Mouse (Mus musculus) lung, embryonic 14.5 days (tissue): ENCODE data around the gene Inip. TPM values are rescaled to one million over a fixed set of nuclear protein-coding genes. Genes with fewer than 3 reads are reported as not detected.

Experiments used
- ATAC-seq: fragments of 200-750 bp; cut with Nextera tagmentation; 2 replicates; pipeline ENCODE4 v1.8.0; 2017; ENCODE audit warnings: mild to moderate bottlenecking, moderate TSS enrichment, moderate library complexity; ENCODE audit not compliant: insufficient read depth
- DNase-seq: peaks from one replicate; pipeline ENCODE4 v3.0.0-alpha.2; 2015
- H3K27ac ChIP-seq: fragments of 300-500 bp; sonication (generic); 2 replicates; pipeline ENCODE4 v1.5.1; 2014; ENCODE audit warnings: low read depth, mild to moderate bottlenecking, moderate library complexity
- H3K27me3 ChIP-seq: fragments of 300-500 bp; sonication (generic); 2 replicates; pipeline ENCODE4 v1.6.1; 2014; ENCODE audit warnings: low read length, control low read depth; ENCODE audit not compliant: insufficient read depth
- H3K36me3 ChIP-seq: fragments of 300-500 bp; sonication (generic); 2 replicates; pipeline ENCODE4 v1.6.1; 2014; ENCODE audit warnings: control low read depth; ENCODE audit not compliant: insufficient read depth
- H3K4me1 ChIP-seq: fragments of 300-500 bp; sonication (generic); 2 replicates; pipeline ENCODE4 v1.6.1; 2014; ENCODE audit warnings: antibody characterized with exemption, control low read depth; ENCODE audit not compliant: insufficient read depth
- H3K4me2 ChIP-seq: fragments of 300-500 bp; sonication (generic); 2 replicates; pipeline ENCODE4 v1.6.1; 2014; ENCODE audit warnings: mild to moderate bottlenecking
- H3K4me3 ChIP-seq: fragments of 300-500 bp; sonication (generic); 2 replicates; pipeline ENCODE4 v1.5.1; 2014; ENCODE audit warnings: low read depth, low read length
- H3K9ac ChIP-seq: fragments of 300-500 bp; sonication (generic); 2 replicates; pipeline ENCODE4 v1.6.1; 2014
- H3K9me3 ChIP-seq: fragments of 300-500 bp; sonication (generic); 2 replicates; pipeline ENCODE4 v1.6.1; 2016; ENCODE audit warnings: low read depth, low read length, control low read depth
- CTCF ChIP-seq: IDR thresholded peaks from 2 replicates; pipeline ENCODE4 v1.5.1; 2016; ENCODE audit warnings: antibody characterized with exemption, low read depth
- WGBS: fragments of 180-500 bp; shearing (Covaris S2); extraction: QIAGEN DNeasy Blood & Tissue Kit; methylation state at CpG from one replicate; pipeline ENCODE4 v1.1.7; 2014; 5-methylcytosine and 5-hydroxymethylcytosine counted together
- polyA plus RNA-seq: library from polyadenylated mRNA; unstranded; fragments of >200 nt; fragmentation: Nextera tagmentation; extraction: Ambion mirVana; gene quantifications from 2 replicates; pipeline ENCODE4 v1.2.1, GENCODE M21; 2014

Inip gene
- polyA plus RNA-seq, 1 experiment from 2014 or later = 60.7 TPM

DNA sequence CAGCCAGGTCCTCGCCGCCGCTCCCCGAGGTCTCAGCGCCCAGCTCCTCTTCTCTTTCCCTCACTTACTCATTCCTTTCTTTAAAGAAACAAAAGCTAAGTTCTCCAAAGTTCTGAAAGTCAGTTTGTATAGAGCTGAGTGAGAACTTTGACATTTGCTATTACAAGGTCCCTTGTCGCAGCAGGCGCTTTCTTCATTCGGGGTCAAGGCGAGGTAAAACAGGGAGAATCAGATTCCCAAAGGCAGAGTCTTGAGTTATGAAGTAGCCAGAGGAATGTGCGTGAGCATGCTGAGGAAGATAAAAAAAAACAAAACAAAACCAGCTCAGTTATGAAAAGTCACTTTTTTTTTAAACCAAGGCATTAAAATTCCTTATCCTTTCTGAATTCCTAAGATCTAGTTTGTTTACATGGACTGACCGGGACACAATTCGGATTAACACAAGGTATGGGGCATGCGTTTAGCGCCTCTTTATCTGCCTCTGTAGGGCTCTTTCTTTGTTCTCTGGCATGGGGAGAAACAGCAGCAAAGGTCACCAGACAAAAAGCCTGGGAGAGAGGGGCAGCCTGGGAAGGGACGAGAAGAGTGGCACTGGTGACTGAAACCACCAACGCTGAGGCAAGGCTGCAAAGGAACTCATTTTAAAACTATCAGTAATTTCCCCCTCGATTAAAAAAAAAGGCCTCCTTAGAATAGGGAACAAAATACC is 29.1 kb downstream of the Inip start:
- H3K4me2 ChIP-seq = no peak overlapping the region
- H3K4me3 ChIP-seq = no peak overlapping the region
- H3K36me3 ChIP-seq = peaks cover 43% of the 10 kb centered on the region
- DNase-seq (peak; percentile 41), ATAC-seq (no peak)
- 49% methylated on average over 17 of the region's 17 CpGs for WGBS
- H3K4me1 ChIP-seq = no peaks in the 10 kb centered on the region
- peak overlapping the region; percentile 63; the same call in 1 of the 2 replicates for H3K27ac ChIP-seq
- no peak overlapping the region for H3K9ac ChIP-seq
- H3K27me3 ChIP-seq = no peaks in the 10 kb centered on the region
- H3K9me3 ChIP-seq = no peaks in the 10 kb centered on the region
- no peak for TF ChIP-seq CTCF

DNA sequence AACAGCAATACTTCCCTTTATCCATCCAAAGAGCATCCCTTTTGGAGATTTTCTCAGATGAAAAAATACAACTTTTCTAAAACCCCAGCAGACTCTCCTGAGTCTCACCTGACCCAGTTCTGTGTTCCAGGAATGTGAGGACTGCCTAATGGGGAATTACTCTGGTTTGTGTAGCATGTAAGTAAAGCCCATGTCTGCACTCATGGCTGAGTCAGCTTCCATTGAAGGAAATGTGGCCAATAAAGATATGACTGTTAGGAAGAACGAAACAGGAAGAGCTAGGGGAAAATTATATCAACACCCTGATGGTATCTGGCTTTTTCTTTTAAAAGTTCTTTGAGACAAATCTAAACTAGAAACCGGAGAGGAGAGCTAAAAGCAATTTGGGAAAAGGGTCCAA is 33.7 kb downstream of the Inip start:
- no peak for ATAC-seq
- Histone ChIP-seq H3K9me3 (no peaks in the 10 kb centered on the region), H3K27ac (no peak overlapping the region), H3K4me2 (no peak overlapping the region), H3K4me3 (no peak overlapping the region), H3K36me3 (peaks cover 21% of the 10 kb centered on the region), H3K27me3 (no peaks in the 10 kb centered on the region), H3K9ac (no peak overlapping the region), H3K4me1 (peaks cover 4% of the 10 kb centered on the region; the same call in 1 of the 2 replicates)
- WGBS = 75% methylated on average over 2 of the region's 2 CpGs
- TF ChIP-seq CTCF = no peak
- DNase-seq = no peak

DNA sequence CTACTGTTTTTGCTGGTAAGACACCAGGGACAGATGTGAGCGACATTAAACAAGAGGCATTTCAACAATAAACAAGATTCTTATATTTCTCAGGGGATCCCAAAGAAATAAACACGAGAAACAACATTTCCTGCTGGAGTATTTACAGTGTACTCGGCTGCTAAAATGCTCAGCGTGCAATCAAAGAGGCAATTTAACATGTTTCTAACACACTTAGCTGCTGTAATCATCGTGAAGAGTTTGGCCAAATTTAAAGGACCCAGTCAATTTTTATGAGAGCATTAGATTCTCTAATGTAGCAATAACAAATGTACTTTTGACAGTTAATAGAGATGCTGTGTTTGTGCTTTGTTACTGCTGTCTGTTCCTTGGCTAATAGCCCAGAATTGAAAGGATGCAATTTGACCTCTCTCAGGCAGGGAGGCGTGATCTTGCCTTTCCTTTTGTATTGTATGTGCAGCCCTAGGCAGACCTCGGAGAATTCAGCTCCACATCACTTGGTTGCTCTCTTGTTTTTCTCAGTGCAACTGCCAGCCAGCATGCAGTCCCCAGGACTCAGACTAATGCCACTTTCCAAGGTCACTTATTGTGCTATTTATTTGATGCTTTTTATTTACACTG is 35.9 kb downstream of the Inip start:
- peak; percentile 86 for ATAC-seq
- Histone ChIP-seq H3K4me3 (no peak overlapping the region), H3K9me3 (no peaks in the 10 kb centered on the region), H3K27me3 (no peaks in the 10 kb centered on the region), H3K9ac (no peak overlapping the region), H3K27ac (peak overlapping the region; percentile 89), H3K36me3 (peaks cover 4% of the 10 kb centered on the region), H3K4me1 (peaks cover 6% of the 10 kb centered on the region), H3K4me2 (peak overlapping the region; percentile 50)
- WGBS = 19% methylated on average over 7 of the region's 7 CpGs
- TF ChIP-seq CTCF = no peak
- DNase-seq = peak; percentile 93

DNA sequence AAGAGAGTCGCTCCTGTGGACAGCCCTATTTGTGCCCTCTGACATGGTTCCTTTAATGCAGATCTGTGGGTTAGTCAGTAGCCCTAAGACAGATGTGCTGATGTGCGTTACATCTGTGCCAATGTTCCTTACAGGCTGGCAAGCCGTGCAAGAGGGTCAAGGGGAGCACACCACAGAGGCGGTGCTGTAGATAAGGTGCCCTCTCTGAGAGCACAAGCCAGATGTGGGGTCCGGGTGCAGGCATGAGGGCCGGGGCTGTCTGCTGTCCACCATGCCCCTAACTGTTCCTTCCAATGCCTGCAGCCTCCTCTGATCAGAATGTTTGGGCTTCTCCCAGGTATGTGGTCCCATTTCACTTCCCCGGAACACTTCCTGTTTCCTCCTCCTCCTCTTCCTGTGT is 36.4 kb downstream of the Inip start:
- Histone ChIP-seq H3K36me3 (no peaks in the 10 kb centered on the region), H3K27me3 (no peaks in the 10 kb centered on the region), H3K4me2 (peak overlapping the region; percentile 50), H3K9ac (no peak overlapping the region), H3K9me3 (no peaks in the 10 kb centered on the region), H3K27ac (peak overlapping the region; percentile 89), H3K4me3 (no peak overlapping the region), H3K4me1 (peaks cover 10% of the 10 kb centered on the region)
- ATAC-seq = peak; percentile 45
- DNase-seq = no peak
- 29% methylated on average over 7 of the region's 7 CpGs for WGBS
- no peak for TF ChIP-seq CTCF

DNA sequence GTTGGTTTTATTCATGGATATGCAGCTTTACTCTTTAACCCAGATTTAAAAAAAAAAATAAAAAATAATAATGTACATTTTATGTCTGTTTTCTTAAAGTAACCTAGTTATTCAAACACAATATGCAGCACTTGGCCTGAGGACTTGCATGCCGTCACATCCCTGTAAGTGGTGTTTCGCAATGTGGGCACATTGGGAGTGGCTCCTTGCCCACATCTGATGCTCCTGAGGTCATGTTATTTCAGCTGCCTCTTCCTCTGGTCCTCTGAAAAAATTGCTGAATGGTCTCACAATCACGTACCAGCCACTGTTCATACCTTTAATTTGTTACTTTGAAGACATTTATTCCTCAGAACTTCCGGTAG is 40.0 kb downstream of the Inip start:
- no peak for TF ChIP-seq CTCF

DNA sequence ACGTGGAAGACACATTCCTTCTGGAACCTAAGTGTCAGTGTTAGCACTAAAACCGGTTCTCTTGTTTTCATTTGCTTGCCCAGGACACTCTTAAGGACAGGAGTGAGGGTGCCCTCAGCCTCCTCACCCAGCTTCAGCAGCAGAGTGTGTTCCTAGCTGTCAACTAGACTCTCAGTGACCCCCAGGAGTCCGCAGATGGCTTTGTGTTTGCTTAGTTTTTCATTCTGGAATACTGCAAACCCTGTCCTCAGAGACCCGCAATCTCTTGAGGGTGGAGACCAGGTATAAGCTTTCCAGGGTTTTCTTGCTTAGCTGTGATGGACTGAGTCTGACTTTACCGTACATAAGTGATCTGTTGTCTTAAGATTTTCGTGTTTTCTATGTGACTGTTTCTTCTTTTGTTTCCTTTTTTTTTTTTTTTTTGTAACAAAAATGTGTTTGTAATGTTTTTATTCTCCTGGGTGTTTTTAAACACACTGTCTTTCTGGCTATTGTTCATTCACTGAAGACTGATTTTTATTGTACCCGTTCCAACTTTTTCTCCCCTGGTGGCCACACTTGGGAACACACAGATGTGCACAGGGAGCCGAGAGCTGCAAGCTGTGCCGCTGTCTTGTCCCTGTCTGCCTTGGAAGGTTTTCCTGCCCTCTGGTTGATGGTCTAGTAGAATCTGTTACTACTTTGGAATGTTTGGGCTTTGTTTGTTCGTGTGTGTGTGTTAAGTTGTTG is 40.6 kb downstream of the Inip start:
- no peak overlapping the region for H3K4me3 ChIP-seq
- peak; percentile 87 for DNase-seq
- 0 out of 2 replicates have a peak, but pooled peaks cover 2% of the 10 kb centered on the region for H3K36me3 ChIP-seq
- peak overlapping the region; percentile 56; the same call in 1 of the 2 replicates for H3K27ac ChIP-seq
- H3K27me3 ChIP-seq = no peaks in the 10 kb centered on the region
- 29% methylated on average over 10 of the region's 10 CpGs for WGBS
- H3K4me1 ChIP-seq = peaks cover 20% of the 10 kb centered on the region
- H3K4me2 ChIP-seq = no peak overlapping the region
- peak; percentile 77 for TF ChIP-seq CTCF
- H3K9ac ChIP-seq = no peak overlapping the region
- no peak for ATAC-seq
- H3K9me3 ChIP-seq = no peaks in the 10 kb centered on the region

More for the DNA sequence above, 40.0 kb downstream of the Inip start:
- no peak overlapping the region for H3K27ac ChIP-seq
- no peak for ATAC-seq
- peak; percentile 40 for DNase-seq
- H3K4me2 ChIP-seq = no peak overlapping the region
- H3K9ac ChIP-seq = no peak overlapping the region
- no peak overlapping the region for H3K4me3 ChIP-seq
- WGBS = 59% methylated on average over 4 of the region's 4 CpGs
- no peaks in the 10 kb centered on the region for H3K27me3 ChIP-seq
- no peaks in the 10 kb centered on the region for H3K36me3 ChIP-seq
- no peaks in the 10 kb centered on the region for H3K9me3 ChIP-seq
- H3K4me1 ChIP-seq = peaks cover 18% of the 10 kb centered on the region

DNA sequence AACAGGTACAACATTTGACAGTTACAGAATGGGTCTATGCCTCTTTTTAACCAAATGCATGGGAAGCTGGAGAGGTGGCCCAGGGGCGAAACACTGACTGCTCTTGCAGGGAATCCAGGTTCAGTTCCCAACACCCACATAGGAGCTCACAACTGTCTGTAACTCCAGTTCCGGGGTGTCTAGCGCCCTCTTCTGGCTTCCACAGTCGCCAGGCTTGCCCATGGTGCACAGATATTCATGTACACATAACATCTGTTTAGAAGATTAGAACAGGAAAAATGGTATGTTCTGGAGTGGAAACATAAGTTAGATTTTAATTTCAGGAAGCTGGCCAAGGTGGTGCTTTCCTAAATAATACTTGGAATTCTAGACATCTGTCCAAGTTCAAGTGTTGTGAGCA is 41.4 kb downstream of the Inip start:
- Histone ChIP-seq H3K9ac (no peak overlapping the region), H3K4me3 (no peak overlapping the region), H3K9me3 (no peaks in the 10 kb centered on the region), H3K4me1 (peaks cover 21% of the 10 kb centered on the region), H3K27me3 (no peaks in the 10 kb centered on the region), H3K4me2 (no peak overlapping the region), H3K27ac (no peak overlapping the region), H3K36me3 (0 out of 2 replicates have a peak, but pooled peaks cover 3% of the 10 kb centered on the region)
- no peak; the same call in 1 of the 2 replicates for ATAC-seq
- TF ChIP-seq CTCF = peak; percentile 29
- peak; percentile 35 for DNase-seq
- 69% methylated on average over 4 of the region's 4 CpGs for WGBS
